Mouse (Mus musculus) naive thymus-derived CD4-positive, alpha-beta T cell, adult 2 months (primary cell): Measurements from ENCODE around the gene Ggta1.
"Not testable (repeated sequence)": the region's sequence is repeated elsewhere in the genome, so short reads cannot be mapped to it uniquely, and the experiment has no call there.

Experiments
- DNase-seq: peaks from one replicate; pipeline ENCODE4 v3.0.0-alpha.2; 2011; ENCODE audit warnings: low read depth

Ggta1 gene

DNA sequence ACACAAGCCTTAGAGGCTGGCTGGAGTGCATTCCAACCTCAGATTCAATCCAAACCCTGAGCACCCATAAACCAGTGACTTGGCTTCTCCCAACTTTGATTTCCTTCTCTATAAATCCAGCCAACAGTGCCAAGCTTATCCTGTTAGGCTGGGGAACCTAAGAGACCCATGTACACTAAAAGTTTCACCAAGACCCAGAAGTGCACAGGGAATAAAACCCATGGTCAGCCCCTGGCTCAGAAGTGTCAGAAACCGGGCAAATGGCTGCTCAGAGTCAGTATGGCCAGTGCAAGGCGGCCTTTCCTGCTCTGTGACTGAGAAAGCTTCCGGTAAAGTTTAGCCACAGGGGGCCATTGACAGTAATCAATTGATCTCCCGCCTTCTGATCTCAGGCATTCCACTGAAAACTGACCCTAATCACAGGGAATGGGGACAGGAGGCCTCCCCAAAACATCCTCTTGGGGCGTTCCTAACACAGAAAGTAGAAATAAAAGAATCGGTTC, 2.6 kb downstream of the Ggta1 start:
- DNase-seq = no peak

GRCm38 (mm10) chr2:35459316-35459715, 3.7 kb downstream of the Ggta1 start:
- DNase-seq = no peak

- no peak for DNase-seq
These were observed 4.6 kb downstream of the Ggta1 start for GRCm38 (mm10) chr2:35458421-35458820.

GRCm38 (mm10) chr2:35453736-35454135, 9.3 kb downstream of the Ggta1 start:
- peak; percentile 86 for DNase-seq

DNA sequence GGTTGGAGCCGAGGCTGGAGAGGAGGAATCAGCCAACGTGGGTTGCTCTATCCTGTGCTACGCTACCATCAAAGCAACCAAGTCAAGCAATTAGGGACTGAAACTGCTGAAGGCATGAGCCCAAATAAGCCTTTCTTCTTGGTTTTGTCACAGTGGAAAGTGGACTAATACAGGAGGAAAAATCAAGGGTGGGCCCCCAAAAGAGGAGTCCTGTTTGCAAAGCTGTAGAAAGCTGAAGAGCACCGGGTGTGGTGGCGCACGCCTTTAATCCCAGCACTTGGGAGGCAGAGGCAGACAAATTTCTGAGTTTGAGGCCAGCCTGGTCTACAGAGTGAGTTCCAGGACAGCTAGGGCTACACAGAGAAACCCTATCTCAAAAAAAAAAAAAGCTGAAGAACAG, 10.3 kb downstream of the Ggta1 start:
- not testable (repeated sequence) for DNase-seq

GRCm38 (mm10) chr2:35451484-35452050, 11.5 kb downstream of the Ggta1 start:
- DNase-seq = no peak

DNA sequence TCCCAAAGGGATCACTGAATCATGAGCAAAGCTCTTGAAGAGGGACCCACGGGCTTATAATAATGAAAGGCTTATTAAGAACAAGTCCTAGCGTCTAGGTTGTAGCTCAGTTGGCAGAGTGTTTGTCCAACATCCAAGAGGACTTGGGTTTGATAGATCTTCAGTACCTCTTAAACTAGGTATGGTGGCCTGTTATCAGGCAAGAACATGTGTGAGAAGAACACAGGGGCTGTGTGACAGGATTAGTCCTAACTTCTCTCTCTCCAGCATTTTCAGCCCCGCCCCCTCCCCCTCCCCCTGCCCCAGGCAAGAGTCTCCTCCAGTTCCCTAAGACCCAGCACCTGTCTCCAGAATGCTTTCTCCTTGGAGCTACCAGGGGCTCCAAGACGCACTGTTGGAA, 12.2 kb downstream of the Ggta1 start:
- no peak for DNase-seq

DNA sequence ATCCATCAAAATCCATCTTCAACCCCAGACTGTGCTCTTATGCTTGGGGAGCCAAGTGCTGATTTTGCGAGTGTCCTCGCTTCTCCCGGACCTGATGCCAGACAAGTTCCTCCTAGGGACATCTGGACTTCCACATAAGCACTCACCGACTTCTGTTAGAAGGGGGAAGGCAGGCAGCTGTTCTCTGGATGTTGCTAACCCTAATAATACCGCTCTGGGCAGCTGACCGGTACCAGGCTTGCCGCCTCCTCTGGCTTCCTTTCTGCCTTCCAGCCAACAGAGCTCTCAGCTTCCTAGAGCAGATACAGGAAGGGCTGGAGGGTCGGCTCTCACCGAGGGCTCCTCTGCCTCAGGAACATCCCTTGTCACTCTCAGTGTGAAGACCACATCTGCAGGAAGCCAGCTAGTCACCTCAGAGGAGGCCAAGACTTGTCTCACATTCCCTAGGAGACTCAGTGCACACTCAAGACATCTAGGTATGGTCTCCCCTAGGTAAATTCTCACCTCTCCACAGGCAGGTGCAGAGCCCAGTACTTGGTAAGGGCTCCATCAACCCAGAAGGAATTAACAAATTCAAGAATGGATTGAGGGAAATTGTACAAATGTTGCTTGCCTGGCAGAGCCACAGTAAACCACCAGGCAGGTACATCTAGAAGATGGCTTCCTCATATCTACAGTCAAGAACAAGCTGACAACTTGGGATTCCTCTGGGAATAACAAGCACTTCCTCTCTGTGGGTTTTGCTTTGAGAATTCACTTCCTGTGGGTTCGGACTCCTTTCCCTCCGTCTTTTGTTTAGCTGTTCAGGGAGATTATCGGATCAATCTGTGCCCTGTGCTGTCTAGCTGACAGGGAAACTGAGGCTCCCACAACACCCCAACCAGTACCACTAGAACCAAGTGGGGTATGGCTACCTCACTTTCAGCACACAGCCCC, 13.1 kb downstream of the Ggta1 start:
- no peak for DNase-seq

DNA sequence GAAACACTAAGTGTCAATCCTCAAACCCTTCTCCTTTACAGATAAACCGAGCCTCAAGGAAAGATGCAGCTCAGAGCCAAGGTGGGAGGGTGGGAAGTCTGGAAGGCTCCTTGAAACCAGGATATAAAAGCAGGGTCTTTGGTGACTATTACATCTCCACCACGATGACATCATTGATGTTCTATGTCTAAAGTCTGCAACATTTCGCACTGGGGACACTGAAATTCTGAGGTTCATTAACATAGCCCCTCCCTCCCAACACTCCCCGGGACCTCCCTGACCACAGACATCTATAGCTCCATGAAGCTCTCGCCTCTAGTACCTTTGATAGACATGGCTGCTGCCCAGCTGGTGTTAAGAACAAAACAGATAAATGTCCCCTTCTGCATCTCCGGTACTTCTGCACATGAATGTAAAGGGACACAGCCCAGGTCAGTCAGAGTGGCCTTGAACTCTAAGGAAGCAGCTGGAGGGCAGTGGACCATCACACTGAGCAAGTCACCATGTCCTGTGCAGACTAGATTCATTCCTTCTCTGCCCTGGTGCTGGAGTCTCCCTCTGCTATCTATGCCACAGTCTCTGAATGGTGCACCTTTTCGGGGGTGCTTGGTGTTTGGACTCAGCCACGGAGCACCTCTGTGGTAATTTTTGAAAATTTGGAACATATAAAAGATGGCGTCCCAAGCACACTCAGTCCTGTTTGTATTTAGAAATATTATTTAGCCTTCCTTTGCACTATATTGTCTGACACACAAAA, 13.9 kb downstream of the Ggta1 start:
- DNase-seq = no peak

GRCm38 (mm10) chr2:35448215-35448913, 14.7 kb downstream of the Ggta1 start:
- peak; percentile 39 for DNase-seq

DNA sequence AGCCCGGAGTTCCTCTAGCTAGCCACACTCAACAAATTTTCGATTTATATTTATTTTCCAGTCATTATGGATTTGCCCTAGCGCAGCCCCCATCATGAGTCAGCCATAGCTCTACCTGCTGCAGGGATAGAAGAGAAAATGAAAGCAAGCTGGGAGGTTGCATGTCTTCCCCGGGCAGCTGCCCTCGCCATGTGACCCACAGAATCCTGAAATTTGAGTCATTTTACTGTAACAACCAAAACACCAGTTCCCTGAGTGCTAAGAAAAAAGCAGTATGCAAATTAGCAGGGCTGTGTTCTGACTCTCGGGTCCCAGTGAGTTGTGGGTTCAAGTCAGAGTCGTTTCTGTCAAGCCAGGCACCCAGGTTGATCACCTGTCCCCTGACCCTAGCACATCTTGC, 15.6 kb downstream of the Ggta1 start:
- peak; percentile 38 for DNase-seq

GRCm38 (mm10) chr2:35446798-35447197, 16.2 kb downstream of the Ggta1 start:
- peak; percentile 60 for DNase-seq

GRCm38 (mm10) chr2:35446300-35446699, 16.7 kb downstream of the Ggta1 start:
- no peak for DNase-seq

DNA sequence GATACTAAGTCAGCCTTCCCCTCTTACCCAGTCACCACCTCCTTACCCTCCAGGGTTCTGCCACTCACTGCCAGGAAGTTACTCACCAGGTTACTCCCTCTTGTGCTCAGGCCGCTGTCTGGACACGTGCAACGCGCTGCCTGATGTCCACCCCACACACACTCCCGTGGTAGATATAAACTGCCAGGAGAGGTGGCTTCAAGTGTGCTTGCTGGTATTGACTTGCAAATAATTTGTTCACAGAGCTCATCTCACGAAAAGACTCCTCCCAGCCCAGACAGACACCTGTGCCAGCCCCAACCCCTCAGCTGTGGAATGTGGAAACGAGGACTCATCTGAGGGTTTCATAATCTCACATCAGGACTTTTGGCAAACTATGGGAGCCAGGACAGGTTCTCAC, 17.4 kb downstream of the Ggta1 start:
- DNase-seq = no peak

- no peak for DNase-seq
These were observed 18.2 kb downstream of the Ggta1 start for GRCm38 (mm10) chr2:35444764-35445262.

- DNase-seq = no peak
These were observed 18.9 kb downstream of the Ggta1 start for GRCm38 (mm10) chr2:35443981-35444763.

GRCm38 (mm10) chr2:35443325-35443724, 19.7 kb downstream of the Ggta1 start:
- no peak for DNase-seq

GRCm38 (mm10) chr2:35442079-35442478, 21.0 kb downstream of the Ggta1 start:
- no peak for DNase-seq

GRCm38 (mm10) chr2:35441419-35441818, 21.6 kb downstream of the Ggta1 start:
- DNase-seq = no peak

DNA sequence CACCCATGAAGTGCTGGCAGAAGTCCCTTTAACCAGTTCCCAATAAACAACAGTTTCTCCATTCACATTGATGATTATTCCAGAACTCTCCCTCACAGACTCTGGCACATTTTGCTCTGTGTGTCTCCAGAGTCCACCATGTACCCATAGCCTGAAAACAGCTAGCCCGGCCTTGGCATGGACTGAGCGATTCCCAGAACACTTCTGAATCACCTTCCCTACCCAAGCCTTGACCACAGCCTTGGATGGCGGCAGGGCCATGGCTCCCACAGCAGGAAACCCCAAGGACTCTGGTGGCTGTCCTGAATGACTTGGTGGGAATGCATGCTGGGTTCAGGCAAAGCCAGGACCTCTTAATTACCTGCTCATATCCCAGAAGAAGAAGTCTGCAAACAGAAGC, 22.6 kb downstream of the Ggta1 start:
- DNase-seq = no peak

- DNase-seq = no peak
These were observed 25.2 kb downstream of the Ggta1 start for GRCm38 (mm10) chr2:35437796-35438195.
